8 mouse cellular contexts compared by ENCODE assay signal in genomic region chr11:3539826-3540196, GRCm38 (mm10). TPM values are rescaled to one million over a fixed set of nuclear protein-coding genes. Genes with fewer than 3 reads are reported as not detected.
DNase-seq lines count a peak whose midpoint lies in the region; ATAC-seq and TF ChIP-seq lines count a peak whose summit lies in the region.

No protein-coding gene starts in this region.

- intact Hi-C loops in gastrocnemius, adult 2 months (cut with DNase I), result loop anchor here (5.0 kb wide), 2 partner anchors 32 to 107 kb away; partner anchors contain the start of gene Morc2a
- intact Hi-C loops in gastrocnemius, postnatal 36 days (cut with DNase I), result loop anchor here (5.0 kb wide), 2 partner anchors 92 to 107 kb away; partner anchors contain the start of gene Morc2a

- H3K79me2 ChIP-seq in CH12.LX (replicated peaks; ENCODE audit: control insufficient read depth, extremely low read depth, insufficient read depth, poor library complexity, severe bottlenecking), result no peaks in the 10 kb centered on the region

- no peak overlapping the region for H3K9ac ChIP-seq in CH12.LX (ENCODE audit: insufficient read depth, low read depth)
- peak overlapping the region; percentile 58; the same call in 1 of the 2 replicates for H3K9ac ChIP-seq in forebrain, embryonic 16.5 days (replicated peaks; ENCODE audit: low read depth, low read length)
- H3K9ac ChIP-seq in liver, embryonic 15.5 days, result 0 out of 2 replicates have a peak overlapping the region, but pooled peaks have one; percentile 21

- H3K36me3 ChIP-seq in CH12.LX (replicated peaks in 1 of 2; ENCODE audit: control insufficient read depth in 1 of 2, insufficient read depth in 1 of 2, low read length in 1 of 2), result no peaks in the 10 kb centered on the region
- no peaks in the 10 kb centered on the region for H3K36me3 ChIP-seq in forebrain, embryonic 16.5 days (ENCODE audit: control insufficient read depth, insufficient read depth)
- H3K36me3 ChIP-seq in liver, embryonic 15.5 days (replicated peaks), result no peaks in the 10 kb centered on the region

- ATAC-seq in forebrain, embryonic 16.5 days, result no peak
- no peak for ATAC-seq in liver, embryonic 15.5 days (ENCODE audit: insufficient read depth)

- peak overlapping the region; percentile 98 for H3K4me2 ChIP-seq in CH12.LX (ENCODE audit: insufficient read depth, low read depth, poor library complexity, severe bottlenecking)
- H3K4me2 ChIP-seq in forebrain, embryonic 16.5 days (ENCODE audit: low read length), result peak overlapping the region; percentile 80
- H3K4me2 ChIP-seq in liver, embryonic 15.5 days, result peak overlapping the region; percentile 77

- DNase-seq in gastrocnemius, adult 2 months, result peak; percentile 14
- no peak for DNase-seq in gastrocnemius, postnatal 25 days
- no peak for DNase-seq in CH12.LX (ENCODE audit: extremely low read depth)
- DNase-seq in spleen, adult 12 weeks (ENCODE audit: low spot score), result no peak
- DNase-seq in gastrocnemius, postnatal 36 days, result no peak
- no peak for DNase-seq in thymus, postnatal 10 days (ENCODE audit: low spot score in 2 of 2)

- peaks cover 5 to 51% of the 10 kb centered on the region in 2 experiments for H3K4me1 ChIP-seq in CH12.LX (ENCODE audit: control insufficient read depth in 1 of 2, insufficient read depth in 2 of 2)
- H3K4me1 ChIP-seq in forebrain, embryonic 16.5 days (replicated peaks; ENCODE audit: control insufficient read depth, insufficient read depth, low read length), result peaks cover 20% of the 10 kb centered on the region
- peaks cover 40% of the 10 kb centered on the region for H3K4me1 ChIP-seq in liver, embryonic 15.5 days (replicated peaks)

- no peak for TF ChIP-seq POLR2A in CH12.LX (IDR thresholded peaks at IDR 0.05; ENCODE audit: low read depth, low read length)

- TF ChIP-seq EP300 in CH12.LX (IDR thresholded peaks at IDR 0.05; ENCODE audit: low read length), result no peak

- peaks cover 7% of the 10 kb centered on the region for H3K9me3 ChIP-seq in CH12.LX (replicated peaks; ENCODE audit: low read length)
- H3K9me3 ChIP-seq in forebrain, embryonic 16.5 days (ENCODE audit: control insufficient read depth, low read length), result 0 out of 2 replicates have a peak, but pooled peaks cover 3% of the 10 kb centered on the region
- no peaks in the 10 kb centered on the region for H3K9me3 ChIP-seq in liver, embryonic 15.5 days (replicated peaks)

- no peak for TF ChIP-seq RAD21 in CH12.LX (IDR thresholded peaks at IDR 0.05; ENCODE audit: low read depth, low read length)

- TF ChIP-seq CTCF in gastrocnemius, adult 2 months (IDR thresholded peaks at IDR 0.05), result peak; percentile 14; the same call in 1 of the 2 replicates
- TF ChIP-seq CTCF in CH12.LX (conservative IDR thresholded peaks at IDR 0.05 in 1 of 2, IDR thresholded peaks at IDR 0.05 in 1 of 2; ENCODE audit: low read depth in 2 of 2, low read length in 2 of 2), result peak in 1 of 2 experiments; percentile 32; a peak in 2 of 4 replicates

- dilution Hi-C loops in CH12.LX (cut with MboI; ENCODE audit: extremely low pct_ligation_motif_present, extremely low pct_unique_long_range_greater_than_20kb, low sequenced_read_pairs), result no loop called here

- H3K27me3 ChIP-seq in CH12.LX (replicated peaks), result no peaks in the 10 kb centered on the region
- no peaks in the 10 kb centered on the region for H3K27me3 ChIP-seq in forebrain, embryonic 16.5 days (replicated peaks; ENCODE audit: control insufficient read depth, insufficient read depth, low read length)
- H3K27me3 ChIP-seq in liver, embryonic 15.5 days, result no peaks in the 10 kb centered on the region

- H3K4me3 ChIP-seq in gastrocnemius, adult 2 months, result peak overlapping the region; percentile 71
- H3K4me3 ChIP-seq in CH12.LX (replicated peaks in 1 of 3; ENCODE audit: low read depth in 2 of 3, low read length in 2 of 3, poor library complexity in 1 of 3), result peak overlapping the region; percentile 49 to 56 (median 53)
- peak overlapping the region; percentile 67 for H3K4me3 ChIP-seq in forebrain, embryonic 16.5 days (replicated peaks; ENCODE audit: low read length)
- H3K4me3 ChIP-seq in liver, embryonic 15.5 days (replicated peaks), result peak overlapping the region; percentile 63

- WGBS in forebrain, embryonic 16.5 days, result 81% methylated on average over 4 of the region's 4 CpGs
- WGBS in liver, embryonic 15.5 days (ENCODE audit: insufficient replicate concordance), result 43% methylated on average over 4 of the region's 4 CpGs

- H3K27ac ChIP-seq in gastrocnemius, adult 2 months, result peak overlapping the region; percentile 93
- H3K27ac ChIP-seq in CH12.LX (ENCODE audit: insufficient read depth, low read depth), result no peak overlapping the region
- no peak overlapping the region for H3K27ac ChIP-seq in forebrain, embryonic 16.5 days (ENCODE audit: low read length)
- H3K27ac ChIP-seq in liver, embryonic 15.5 days (replicated peaks), result no peak overlapping the region

- in situ Hi-C loops in CH12.LX (cut with MboI; ENCODE audit: low pct_ligation_motif_present, low pct_unique_long_range_greater_than_20kb, low sequenced_read_pairs), result loop anchor here (10.0 to 25.0 kb wide), 2 partner anchors 125 to 372 kb away; partner anchors contain the start of gene Slc35e4

TF ChIP-seq in CH12.LX, 34 proteins besides CTCF, POLR2A, EP300 and RAD21:
- TF ChIP-seq PAX5 (IDR thresholded peaks at IDR 0.05; ENCODE audit: low read length) (no peak), MYC (IDR thresholded peaks at IDR 0.05; ENCODE audit: low read depth, low read length) (no peak), ZMIZ1 (IDR thresholded peaks at IDR 0.05; ENCODE audit: low read depth, low read length) (no peak), USF2 (conservative IDR thresholded peaks at IDR 0.05; ENCODE audit: low read depth, low read length) (no peak), NRF1 (IDR thresholded peaks at IDR 0.05; ENCODE audit: low read depth, low read length) (no peak), ZNF384 (IDR thresholded peaks at IDR 0.05; ENCODE audit: low read depth, low read length) (no peak), IRF4 (IDR thresholded peaks at IDR 0.05; ENCODE audit: low read depth, low read length) (no peak), MXI1 (IDR thresholded peaks at IDR 0.05; ENCODE audit: low read depth, low read length) (no peak), RCOR1 (conservative IDR thresholded peaks at IDR 0.05; ENCODE audit: low read depth, low read length) (no peak), ELF1 (IDR thresholded peaks at IDR 0.05; ENCODE audit: low read depth, low read length) (no peak), E2F4 (IDR thresholded peaks at IDR 0.05; ENCODE audit: insufficient replicate concordance, low read depth, low read length) (no peak), SIN3A (IDR thresholded peaks at IDR 0.05; ENCODE audit: low read length) (no peak), SMC3 (IDR thresholded peaks at IDR 0.05; ENCODE audit: low read depth, low read length) (no peak), TCF12 (IDR thresholded peaks at IDR 0.05; ENCODE audit: low read depth, low read length) (no peak), TBP (conservative IDR thresholded peaks at IDR 0.05; ENCODE audit: low read depth, low read length) (no peak), ZKSCAN1 (IDR thresholded peaks at IDR 0.05; ENCODE audit: borderline replicate concordance, low read depth, low read length) (no peak), GABPA (IDR thresholded peaks at IDR 0.05; ENCODE audit: insufficient replicate concordance, low read depth, low read length) (no peak)

RNA-seq across cellular contexts. Expression of gene Smtn, which starts 0.6 kb away (rescaled TPM):
- 100 to 1,000 TPM in 1 of 2 experiments, 10 to 100 TPM in 1; 70.3 to 119 TPM for total RNA-seq in gastrocnemius, adult 2 months (2021)
- total RNA-seq in gastrocnemius, postnatal 25 days (2021), result 10 to 100 TPM; 80.8 to 97.3 TPM
- total RNA-seq in CH12.LX (2012; rRNA removed) (2.9 and 3.1 TPM in 2 replicates), CH12.LX (2014; rRNA removed) (0.58 and 0.77 TPM in 2 replicates)
- polyA plus RNA-seq in CH12.LX (2012; ENCODE audit: insufficient read length, low read depth), result 5.0 and 5.3 TPM in 2 replicates
- 17.7 and 20.9 TPM in 2 replicates for polyA plus RNA-seq in forebrain, embryonic 16.5 days (2015; fragmentation: Nextera tagmentation; extraction: Ambion mirVana)
- polyA plus RNA-seq in liver, embryonic 15.5 days (2015; fragmentation: Nextera tagmentation; extraction: Ambion mirVana), result 12.7 and 12.9 TPM in 2 replicates
- total RNA-seq in gastrocnemius, postnatal 36 days (2021), result 10 to 100 TPM; 71.9 to 78.7 TPM

RNA-seq across cellular contexts. Expression of gene Selenom, which starts 25.3 kb away (rescaled TPM):
- 10 to 100 TPM; 11.6 to 17.5 TPM for total RNA-seq in gastrocnemius, adult 2 months (2021)
- total RNA-seq in gastrocnemius, postnatal 25 days (2021), result 10 to 100 TPM; 15.1 to 19.6 TPM
- total RNA-seq in CH12.LX (2012; rRNA removed) (29.6 and 33.0 TPM in 2 replicates), CH12.LX (2014; rRNA removed) (4.9 and 7.1 TPM in 2 replicates)
- 4.1 and 5.5 TPM in 2 replicates for polyA plus RNA-seq in CH12.LX (2012; ENCODE audit: insufficient read length, low read depth)
- polyA plus RNA-seq in forebrain, embryonic 16.5 days (2015; fragmentation: Nextera tagmentation; extraction: Ambion mirVana), result 39.5 and 52.0 TPM in 2 replicates
- 9.9 and 10.5 TPM in 2 replicates for polyA plus RNA-seq in liver, embryonic 15.5 days (2015; fragmentation: Nextera tagmentation; extraction: Ambion mirVana)
- total RNA-seq in gastrocnemius, postnatal 36 days (2021), result 10 to 100 TPM; 13.2 to 14.9 TPM

RNA-seq across cellular contexts. Expression of gene Inpp5j, which starts 35.2 kb away (rescaled TPM):
- total RNA-seq in gastrocnemius, adult 2 months (2021), result 1 to 10 TPM; 2.3 to 5.7 TPM
- total RNA-seq in gastrocnemius, postnatal 25 days (2021), result 1 to 10 TPM; 5.6 TPM
- total RNA-seq in CH12.LX (2012; rRNA removed), result not detected in 2 replicates
- total RNA-seq in CH12.LX (2014; rRNA removed), result not detected in 2 replicates
- not detected in 2 replicates for polyA plus RNA-seq in CH12.LX (2012; ENCODE audit: insufficient read length, low read depth)
- polyA plus RNA-seq in forebrain, embryonic 16.5 days (2015; fragmentation: Nextera tagmentation; extraction: Ambion mirVana), result 2.9 and 4.9 TPM in 2 replicates
- 0.89 and 0.90 TPM in 2 replicates for polyA plus RNA-seq in liver, embryonic 15.5 days (2015; fragmentation: Nextera tagmentation; extraction: Ambion mirVana)
- total RNA-seq in gastrocnemius, postnatal 36 days (2021), result 1 to 10 TPM; 3.4 to 4.1 TPM

RNA-seq across cellular contexts. Expression of gene Pla2g3, which starts 51.7 kb away (rescaled TPM):
- total RNA-seq in gastrocnemius, adult 2 months (2021), result not detected
- not detected for total RNA-seq in gastrocnemius, postnatal 25 days (2021)
- total RNA-seq in CH12.LX (2012; rRNA removed) (not detected in 2 replicates), CH12.LX (2014; rRNA removed) (not detected in 2 replicates)
- polyA plus RNA-seq in CH12.LX (2012; ENCODE audit: insufficient read length, low read depth), result not detected in 2 replicates
- polyA plus RNA-seq in forebrain, embryonic 16.5 days (2015; fragmentation: Nextera tagmentation; extraction: Ambion mirVana), result 0.89 and 1.0 TPM in 2 replicates
- polyA plus RNA-seq in liver, embryonic 15.5 days (2015; fragmentation: Nextera tagmentation; extraction: Ambion mirVana), result 0.06 and 0.07 TPM in 2 replicates
- under 1 TPM in 1 of 2 experiments, not detected in 1; 0.10 TPM for total RNA-seq in gastrocnemius, postnatal 36 days (2021)

Comparison
In these comparisons a context has a peak if more than half of its experiments do, and no peak if none do; other contexts are left out.
1. RNA of gene Smtn, which starts 0.6 kb away (total RNA-seq): 70.3 to 119 TPM in gastrocnemius, adult 2 months, 80.8 to 97.3 TPM in gastrocnemius, postnatal 25 days and 71.9 to 78.7 TPM in gastrocnemius, postnatal 36 days; 0.58 to 3.1 TPM in CH12.LX; every median in the first group is over 10 times any median in the second.
2. Peak in every context shown above with its lines, with median percentiles within 50 percentile points of each other: H3K4me3 ChIP-seq and H3K4me2 ChIP-seq.